Mouse (Mus musculus) right cerebral cortex, adult 18-20 months (tissue): ENCODE data around the gene Aip.

ENCODE experiments used
- DNase-seq: peaks from one replicate; pipeline ENCODE4 v3.0.0; 2022; ENCODE audit warnings: mixed read lengths

The Aip gene

DNA sequence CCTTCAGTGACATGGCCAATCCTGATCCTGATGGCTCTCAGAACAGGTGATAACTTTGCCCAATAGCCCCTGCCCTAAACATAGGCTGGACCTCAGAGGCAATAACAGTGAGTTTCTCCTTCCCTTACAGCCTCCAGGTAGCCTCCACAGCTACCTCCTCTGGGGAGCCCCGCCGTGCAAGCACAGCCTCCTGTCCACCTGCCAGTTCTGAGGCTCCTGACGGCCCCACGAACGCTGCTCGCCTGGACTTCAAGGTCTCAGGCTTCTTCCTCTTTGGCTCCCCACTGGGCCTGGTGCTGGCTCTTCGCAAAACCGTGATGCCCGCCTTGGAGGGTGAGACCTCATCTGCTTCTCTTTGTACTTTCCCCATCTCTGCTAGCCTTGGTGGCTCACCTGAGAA, 17.1 kb downstream of the Aip start:
- no peak for DNase-seq

DNA sequence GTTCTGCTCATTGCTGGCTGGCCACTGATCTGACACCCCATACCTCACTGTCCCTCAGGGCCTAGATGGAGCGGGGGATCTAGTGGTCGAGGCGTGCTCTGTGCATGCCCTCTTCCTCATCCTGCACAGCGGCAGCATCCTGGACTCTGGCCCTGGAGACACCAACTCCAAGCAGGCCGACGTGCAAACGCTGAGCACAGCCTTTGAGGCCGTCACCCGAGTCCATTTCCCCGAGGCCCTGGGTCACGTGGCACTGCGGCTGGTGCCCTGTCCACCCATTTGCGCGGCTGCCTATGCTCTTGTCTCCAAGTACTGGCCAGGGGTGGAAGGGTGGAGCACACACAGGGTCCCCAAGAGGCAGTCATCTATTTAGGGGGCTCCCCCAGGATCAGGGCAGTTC, 19.0 kb downstream of the Aip start:
- no peak for DNase-seq

DNA sequence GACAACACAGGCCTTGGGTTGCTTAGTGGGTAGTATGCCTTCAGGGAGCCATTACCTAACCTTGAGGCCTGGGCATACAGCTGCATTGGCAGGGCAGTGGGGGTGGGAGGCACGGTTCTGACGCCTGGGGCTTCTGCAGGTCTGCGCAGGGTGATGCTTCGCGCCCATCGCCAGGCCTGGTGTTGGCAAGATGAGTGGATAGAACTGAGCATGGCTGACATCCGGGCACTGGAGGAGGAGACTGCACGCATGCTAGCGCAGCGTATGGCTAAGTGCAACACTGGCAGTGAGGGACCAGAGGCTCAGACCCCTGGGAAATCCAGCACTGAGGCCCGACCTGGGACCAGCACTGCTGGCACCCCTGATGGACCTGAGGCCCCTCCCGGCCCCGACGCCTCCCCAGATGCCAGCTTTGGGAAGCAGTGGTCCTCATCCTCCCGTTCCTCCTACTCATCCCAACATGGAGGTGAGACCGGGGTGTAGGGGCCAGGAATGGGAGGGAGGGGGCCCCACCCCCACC, 20.9 kb downstream of the Aip start:
- DNase-seq: no peak

DNA sequence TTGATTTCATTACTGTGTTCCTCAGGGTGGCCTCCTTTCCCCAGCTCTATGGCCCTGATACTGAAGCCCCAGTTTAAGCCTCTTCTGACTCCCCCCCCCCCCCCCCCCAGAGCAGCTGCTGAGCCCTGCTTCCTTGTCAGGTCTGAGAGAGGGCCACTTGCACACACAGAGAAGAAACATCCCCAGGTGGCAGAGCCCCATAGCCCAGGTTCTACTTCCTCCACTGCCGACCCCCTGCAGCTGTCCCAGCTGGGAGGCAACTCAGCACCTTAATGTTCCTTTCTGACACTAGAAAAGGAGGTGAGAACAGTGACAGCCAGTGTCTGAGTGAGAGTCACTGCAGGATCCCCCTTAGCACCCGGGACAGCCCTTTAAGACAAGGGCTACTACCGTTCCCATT, 21.9 kb downstream of the Aip start:
- DNase-seq: no peak

- DNase-seq: no peak
Measured at GRCm38 (mm10) chr19:4103294-4103693, 22.4 kb downstream of the Aip start.

GRCm38 (mm10) chr19:4102626-4103025, 23.0 kb downstream of the Aip start:
- DNase-seq: no peak

GRCm38 (mm10) chr19:4102049-4102448, 23.6 kb downstream of the Aip start:
- no peak for DNase-seq

DNA sequence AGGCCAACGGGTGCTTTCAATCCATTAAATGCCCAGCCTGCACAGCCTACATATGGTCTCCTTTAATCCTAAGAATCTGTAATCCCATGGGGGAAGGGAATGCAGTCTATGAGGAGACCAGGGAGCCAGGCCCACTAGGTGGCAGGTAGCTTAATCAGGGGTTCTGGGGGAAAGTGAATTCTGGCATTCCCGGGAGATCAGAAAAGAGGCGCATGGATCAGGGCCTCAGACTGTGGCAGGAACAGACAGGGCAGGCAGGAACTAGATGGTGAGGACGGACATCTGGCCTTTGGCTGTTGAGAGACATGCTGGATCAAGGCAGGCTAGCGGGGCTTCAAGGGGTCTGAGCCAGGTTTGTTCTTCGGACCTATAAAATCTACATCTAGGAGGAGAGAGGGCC, 24.2 kb downstream of the Aip start:
- no peak for DNase-seq

- DNase-seq: peak; percentile 80
Measured at GRCm38 (mm10) chr19:4100718-4101261, 24.9 kb downstream of the Aip start.

- no peak for DNase-seq
Measured at GRCm38 (mm10) chr19:4099837-4100717, 25.6 kb downstream of the Aip start, which contains the start of gene Pitpnm1. Gene Pitpnm1, plus strand, starts transcription at chr19:4099998.

DNA sequence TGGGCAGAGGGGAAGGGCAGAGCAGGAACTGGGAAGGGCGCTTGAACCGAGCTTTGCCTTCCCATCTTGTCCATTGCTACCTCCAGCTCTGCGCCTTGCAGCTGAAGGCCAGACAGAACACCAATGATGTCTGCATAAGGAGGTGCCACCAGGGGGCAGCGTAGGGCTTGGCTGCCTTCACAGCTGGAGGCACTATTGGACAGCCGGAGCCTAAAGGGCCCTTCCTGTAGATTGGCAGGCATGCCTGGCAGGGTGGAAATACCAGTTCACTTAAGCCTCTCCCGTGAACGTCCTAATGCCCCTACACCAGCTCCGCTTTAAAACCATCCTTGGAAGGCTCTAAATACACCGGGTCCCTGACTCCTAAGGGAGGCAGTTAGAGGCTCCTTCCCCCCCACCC, 26.6 kb downstream of the Aip start:
- DNase-seq: peak; percentile 92

- no peak for DNase-seq
Measured at GRCm38 (mm10) chr19:4098426-4098825, 27.2 kb downstream of the Aip start.

- peak; percentile 75 for DNase-seq
Measured at GRCm38 (mm10) chr19:4097441-4097825, 28.2 kb downstream of the Aip start.

GRCm38 (mm10) chr19:4096642-4097440, 28.8 kb downstream of the Aip start, which contains the start of gene Cdk2ap2:
Gene Cdk2ap2, plus strand, starts transcription at chr19:4097182.
- peak; percentile 100 for DNase-seq

DNA sequence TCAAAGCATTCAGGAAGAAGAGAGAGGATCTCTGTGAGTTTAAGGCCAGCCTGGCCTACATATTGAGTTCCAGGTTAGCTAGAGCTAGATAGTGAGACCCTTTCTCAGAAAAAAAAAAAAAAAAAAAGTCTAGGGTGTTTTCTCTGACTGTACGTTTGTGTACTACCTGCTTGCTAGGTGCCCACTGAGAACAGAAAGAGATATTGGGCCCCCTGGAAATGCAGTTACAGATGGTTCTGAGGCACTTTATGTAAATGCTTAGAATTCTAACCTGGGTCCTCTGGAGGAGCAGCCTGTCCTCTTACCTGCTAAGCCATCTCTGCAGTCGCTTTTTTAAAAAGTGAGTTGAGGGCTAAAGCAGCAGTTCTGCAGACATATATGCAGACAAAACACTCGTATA, 29.9 kb downstream of the Aip start:
- DNase-seq: no peak

DNA sequence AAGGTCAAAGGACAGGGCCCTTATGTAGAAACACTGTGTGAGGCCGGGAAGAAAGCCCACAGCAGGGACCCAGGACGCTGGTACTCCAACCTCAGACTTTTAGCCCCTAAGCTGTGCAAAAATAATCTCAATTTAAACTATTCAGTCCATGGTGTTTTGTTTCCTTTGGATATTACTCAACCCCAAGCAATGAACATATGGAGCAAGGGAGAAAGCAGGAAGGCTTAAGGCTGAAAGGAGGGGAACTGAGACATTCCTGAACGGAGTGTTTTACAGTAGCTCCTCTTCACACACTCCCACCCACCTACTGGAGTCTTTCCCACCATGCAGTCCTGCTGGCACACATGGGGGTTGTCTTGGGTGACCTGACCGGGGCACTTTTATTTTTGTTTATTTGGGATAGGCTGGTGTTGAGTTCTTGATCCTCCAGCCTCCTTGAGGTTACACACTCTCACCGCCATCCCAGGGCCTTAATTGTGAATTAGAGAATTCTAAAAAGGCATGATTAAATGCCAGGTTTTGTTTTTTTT, 30.8 kb downstream of the Aip start:
- no peak for DNase-seq

GRCm38 (mm10) chr19:4094348-4094747, 31.3 kb downstream of the Aip start:
- DNase-seq: no peak

GRCm38 (mm10) chr19:4093772-4094171, 31.9 kb downstream of the Aip start:
- DNase-seq: no peak

- DNase-seq: no peak
Measured at GRCm38 (mm10) chr19:4092750-4093149, 32.9 kb downstream of the Aip start.

DNA sequence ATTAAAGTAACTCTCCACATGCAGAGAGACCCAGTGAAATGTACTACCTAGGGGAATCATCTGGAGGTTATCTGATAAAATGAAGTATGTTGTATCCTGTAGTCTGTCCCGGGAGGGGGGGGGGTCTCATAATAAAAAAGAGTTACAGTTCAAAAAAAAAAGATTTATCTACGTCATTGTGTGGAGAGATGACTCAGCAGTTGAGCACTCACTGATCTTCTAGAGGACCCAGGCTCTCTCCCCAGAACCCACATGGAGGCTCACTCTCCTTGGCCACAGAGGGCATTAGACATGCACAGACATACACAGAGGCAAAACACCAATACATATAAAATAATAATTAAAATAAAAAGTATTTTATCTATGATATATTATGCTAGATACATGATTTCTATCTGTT, 34.3 kb downstream of the Aip start:
- DNase-seq: no peak

- no peak for DNase-seq
Measured at GRCm38 (mm10) chr19:4090446-4090845, 35.2 kb downstream of the Aip start.

GRCm38 (mm10) chr19:4089128-4089527, 36.5 kb downstream of the Aip start:
- DNase-seq: no peak

DNA sequence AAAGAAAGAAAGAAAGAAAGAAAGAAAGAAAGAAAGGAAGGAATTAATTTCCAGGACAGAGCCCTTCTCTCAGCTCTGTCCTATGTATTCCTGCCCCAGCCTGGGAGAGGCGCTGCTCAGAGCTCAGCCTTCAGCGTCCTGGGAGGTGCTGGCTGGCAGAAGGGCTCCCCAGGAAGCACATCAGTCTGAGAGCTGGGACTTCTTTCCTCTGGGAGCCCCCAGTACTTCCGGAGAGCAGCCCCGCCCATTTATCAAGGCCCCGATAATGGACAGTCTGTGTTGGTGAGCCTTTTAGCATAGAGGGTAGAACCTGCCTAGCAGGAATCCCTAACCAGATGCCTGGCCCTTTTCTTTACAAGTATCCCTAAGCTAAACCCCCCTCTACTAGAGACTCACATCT, 37.5 kb downstream of the Aip start:
- no peak for DNase-seq
